Mouse (Mus musculus) myocyte (in vitro differentiated cells): Measurements from ENCODE around the gene N4bp2l2. TPM values are rescaled to one million over a fixed set of nuclear protein-coding genes. Genes with fewer than 3 reads are reported as not detected.

Source experiments
- H3K27me3 ChIP-seq: one replicate; pipeline ENCODE4 v1.6.1; 2011; ENCODE audit not compliant: control insufficient read depth, insufficient read depth, insufficient read length
- H3K36me3 ChIP-seq: one replicate; pipeline ENCODE4 v1.6.1; 2011; ENCODE audit not compliant: control insufficient read depth, insufficient read depth
- H3K4me2 ChIP-seq: one replicate; pipeline ENCODE4 v1.6.1; 2011; ENCODE audit warnings: low read depth, control low read depth
- H3K4me3 ChIP-seq: one replicate; pipeline ENCODE4 v1.5.1; 2011; ENCODE audit warnings: mild to moderate bottlenecking, control low read depth, moderate library complexity
- H3K79me2 ChIP-seq: one replicate; pipeline ENCODE4 v1.6.1; 2011; ENCODE audit not compliant: control insufficient read depth, insufficient read depth
- H3ac ChIP-seq: one replicate; pipeline ENCODE4 v1.6.1; 2011; ENCODE audit not compliant: control insufficient read depth, insufficient read length
- CEBPB ChIP-seq: IDR thresholded peaks from 2 replicates; pipeline ENCODE4 v1.6.1; 2011; ENCODE audit warnings: mild to moderate bottlenecking, moderate library complexity; ENCODE audit not compliant: poor library complexity, insufficient read depth, severe bottlenecking
- E2F4 ChIP-seq: IDR thresholded peaks from one replicate; pipeline ENCODE4 v1.6.1; 2011; ENCODE audit warnings: mild to moderate bottlenecking, control low read depth, moderate library complexity; ENCODE audit not compliant: insufficient read depth
- MAX ChIP-seq: IDR thresholded peaks from one replicate; pipeline ENCODE4 v1.6.1; 2011; ENCODE audit warnings: low read depth, mild to moderate bottlenecking, control low read depth
- MYOD1 ChIP-seq, 3 experiments: IDR thresholded peaks; one replicate each; pipeline ENCODE4 v1.6.1; 2011; ENCODE audit warnings: control low read depth in 2 of 3, low read depth in 2 of 3, mild to moderate bottlenecking in 2 of 3, moderate library complexity in 1 of 3; ENCODE audit not compliant: insufficient read length in 2 of 3, control insufficient read depth in 1 of 3
- MYOG ChIP-seq, 3 experiments: IDR thresholded peaks; one replicate each; pipeline ENCODE4 v1.6.1; 2011; ENCODE audit warnings: control low read depth in 2 of 3, low read depth in 2 of 3, mild to moderate bottlenecking in 2 of 3; ENCODE audit not compliant: insufficient read length in 2 of 3, control insufficient read depth in 1 of 3, insufficient read depth in 1 of 3
- POLR2A ChIP-seq: IDR thresholded peaks from one replicate; pipeline ENCODE4 v1.6.1; 2011; ENCODE audit warnings: low read depth, mild to moderate bottlenecking, control low read depth, moderate library complexity; ENCODE audit not compliant: insufficient read length
- POLR2AphosphoS2 ChIP-seq: IDR thresholded peaks from one replicate; pipeline ENCODE4 v1.6.1; 2011; ENCODE audit warnings: low read depth, control low read depth; ENCODE audit not compliant: insufficient read length
- REST ChIP-seq: IDR thresholded peaks from one replicate; pipeline ENCODE4 v1.6.1; 2011; ENCODE audit warnings: mild to moderate bottlenecking, control low read depth, moderate library complexity; ENCODE audit not compliant: insufficient read depth, insufficient read length
- SRF ChIP-seq: IDR thresholded peaks from one replicate; pipeline ENCODE4 v1.6.1; 2011; ENCODE audit warnings: low read depth; ENCODE audit not compliant: control insufficient read depth, insufficient read length
- TCF12 ChIP-seq: IDR thresholded peaks from one replicate; pipeline ENCODE4 v1.6.1; 2011; ENCODE audit warnings: mild to moderate bottlenecking, control low read depth; ENCODE audit not compliant: poor library complexity, insufficient read depth, severe bottlenecking
- TCF3 ChIP-seq: IDR thresholded peaks from one replicate; pipeline ENCODE4 v1.6.1; 2011; ENCODE audit warnings: low read depth, control low read depth; ENCODE audit not compliant: insufficient read length
- polyA plus RNA-seq: library from polyadenylated mRNA; unstranded; fragments of >200 nt; fragmentation: generic; extraction: Trizol; gene quantifications from one replicate; pipeline ENCODE4 v1.2.1, GENCODE M21; 2012; ENCODE audit warnings: missing spikeins

The N4bp2l2 gene
- polyA plus RNA-seq, 1 experiment, result 21.6 TPM

DNA sequence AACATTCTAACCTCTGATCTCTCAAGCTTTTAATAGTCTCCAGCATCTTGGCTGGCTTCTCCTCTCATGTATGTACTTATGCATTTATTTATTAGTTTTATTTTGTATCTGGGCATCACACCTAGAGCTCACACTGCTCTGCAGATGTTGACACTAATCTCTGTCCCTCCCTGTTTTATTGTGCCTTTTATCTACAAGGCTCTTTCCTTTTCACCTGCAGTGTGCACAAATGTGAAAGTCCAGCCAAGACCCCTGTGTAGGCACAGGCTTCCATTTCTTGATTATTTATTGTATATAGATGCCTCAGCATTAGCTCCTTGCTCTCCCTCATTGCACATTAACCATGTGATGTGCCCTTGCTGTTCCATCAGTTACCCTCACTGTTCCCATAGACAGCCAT, 104.6 kb downstream of the N4bp2l2 start:
- Histone ChIP-seq H3K4me3 (no peak overlapping the region), H3K27me3 (no peaks in the 10 kb centered on the region), H3K4me2 (no peak overlapping the region), H3K79me2 (no peaks in the 10 kb centered on the region), H3K36me3 (no peaks in the 10 kb centered on the region), H3ac (no peak overlapping the region)
- TF ChIP-seq POLR2AphosphoS2 (no peak), MYOD1 (IDR thresholded peaks at IDR 0.05; ENCODE audit: control insufficient read depth in 1 of 3, insufficient read length in 2 of 3, low read depth in 2 of 3) (no peak), MAX (no peak), MYOG (IDR thresholded peaks at IDR 0.05; ENCODE audit: control insufficient read depth in 1 of 3, insufficient read depth in 1 of 3, insufficient read length in 2 of 3, low read depth in 2 of 3) (no peak), POLR2A (no peak), TCF12 (no peak), E2F4 (no peak), TCF3 (no peak), SRF (no peak), CEBPB (no peak), REST (no peak)

DNA sequence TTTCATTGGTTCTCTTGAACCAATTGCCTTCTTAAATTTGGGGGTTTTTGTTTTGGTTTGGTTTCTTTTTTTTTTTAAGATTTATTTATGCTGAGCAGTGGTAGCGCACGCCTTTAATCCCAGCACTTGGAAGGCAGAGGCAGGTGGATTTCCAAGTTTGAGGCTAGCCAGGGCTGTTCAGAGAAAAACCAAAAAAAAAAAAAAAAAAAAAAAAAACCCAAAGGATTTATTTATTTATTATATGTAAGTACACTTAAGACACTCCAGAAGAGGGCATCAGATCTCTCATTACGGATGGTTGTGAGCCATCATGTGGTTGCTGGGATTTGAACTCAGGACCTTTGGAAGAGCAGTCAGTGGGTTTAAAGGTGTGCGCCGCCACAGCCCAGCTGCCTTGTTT, 105.1 kb downstream of the N4bp2l2 start:
- no peak overlapping the region for H3K4me2 ChIP-seq
- no peak overlapping the region for H3K4me3 ChIP-seq
- H3K27me3 ChIP-seq, result no peaks in the 10 kb centered on the region
- no peaks in the 10 kb centered on the region for H3K79me2 ChIP-seq
- no peak overlapping the region for H3ac ChIP-seq
- no peaks in the 10 kb centered on the region for H3K36me3 ChIP-seq
- TF ChIP-seq MAX (no peak), TCF12 (no peak), REST (no peak), POLR2AphosphoS2 (no peak), POLR2A (no peak)

DNA sequence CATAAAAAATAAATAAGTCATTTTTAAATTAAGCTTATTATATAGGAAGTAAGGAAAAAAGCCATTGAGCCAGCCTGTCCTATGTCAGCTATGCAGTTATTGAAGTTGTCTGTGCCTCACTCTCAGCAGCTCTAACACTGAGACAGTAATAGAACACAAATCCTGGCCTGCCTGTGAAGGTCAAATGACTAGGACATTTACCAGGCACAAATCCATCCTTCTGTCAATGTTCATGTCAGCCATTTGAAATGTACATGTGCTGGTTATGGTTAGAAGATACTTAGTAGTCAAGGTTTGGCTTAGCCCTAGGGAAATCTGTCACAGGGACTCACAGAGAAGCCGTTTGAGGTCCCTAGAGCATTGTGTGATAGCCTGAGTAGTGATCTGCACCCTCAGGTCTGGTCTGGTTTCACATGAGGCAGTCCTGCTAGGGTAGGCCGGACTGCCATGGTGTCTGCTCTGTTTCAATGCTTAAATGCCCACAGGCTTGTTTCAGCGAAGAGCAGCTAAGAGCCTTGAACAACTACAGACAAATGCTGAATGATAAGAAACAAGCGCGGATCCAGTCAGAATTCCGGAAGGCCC, 106.4 kb downstream of the N4bp2l2 start:
- TF ChIP-seq MAX (no peak), POLR2AphosphoS2 (no peak)
- H3K4me3 ChIP-seq, result no peak overlapping the region
- no peaks in the 10 kb centered on the region for H3K36me3 ChIP-seq

More for the DNA sequence above, 106.4 kb downstream of the N4bp2l2 start:
- no peaks in the 10 kb centered on the region for H3K27me3 ChIP-seq
- H3K4me2 ChIP-seq, result no peak overlapping the region
- H3K79me2 ChIP-seq, result no peaks in the 10 kb centered on the region
- H3ac ChIP-seq, result no peak overlapping the region

Other genes with a start within 250 kb of the N4bp2l2 start
- gene Zar1l, start 148.0 kb downstream of the N4bp2l2 start, polyA plus RNA-seq, result not detected
- 2.1 TPM for gene Brca2, start 143.6 kb downstream of the N4bp2l2 start, polyA plus RNA-seq
- 1.4 TPM for gene N4bp2l1, start 69.0 kb downstream of the N4bp2l2 start, polyA plus RNA-seq
- 4.7 TPM for gene Pds5b, start 7.6 kb upstream of the N4bp2l2 start, polyA plus RNA-seq